Mouse (Mus musculus): Measurements from ENCODE around the gene Pitpnc1. TPM values are rescaled to one million over a fixed set of nuclear protein-coding genes. Genes with fewer than 3 reads are reported as not detected.

Pitpnc1 gene
- total RNA-seq, 2 experiments from 2014 or later: 51.2 to 54.5 TPM

GRCm38 (mm10) chr11:107317653-107318281 is 152.7 kb downstream of the Pitpnc1 start:
- no peak for DNase-seq (ENCODE audit: low spot score in 2 of 2)

GRCm38 (mm10) chr11:107315475-107315874 is 155.0 kb downstream of the Pitpnc1 start:
- intact Hi-C loops (cut with DNase I): no loop called here
- DNase-seq (ENCODE audit: low spot score in 2 of 2): no peak

More at GRCm38 (mm10) chr11:107317653-107318281, 152.7 kb downstream of the Pitpnc1 start:
- intact Hi-C loops (cut with DNase I): no loop called here

GRCm38 (mm10) chr11:107310338-107311121 is 160.0 kb downstream of the Pitpnc1 start:
- DNase-seq (ENCODE audit: low spot score in 2 of 2): peak; percentile 37 to 52
- intact Hi-C loops (cut with DNase I): no loop called here

- intact Hi-C loops (cut with DNase I): no loop called here
- DNase-seq (ENCODE audit: low spot score in 2 of 2): no peak
Observed at GRCm38 (mm10) chr11:107306170-107306569, 164.3 kb downstream of the Pitpnc1 start.

- peak in 1 of 2 experiments; percentile 24 for DNase-seq (ENCODE audit: low spot score in 2 of 2)
- intact Hi-C loops (cut with DNase I): no loop called here
Observed at GRCm38 (mm10) chr11:107302141-107302540, 168.4 kb downstream of the Pitpnc1 start.

- intact Hi-C loops (cut with DNase I): no loop called here
- DNase-seq (ENCODE audit: low spot score in 2 of 2): no peak
Observed at GRCm38 (mm10) chr11:107300235-107300634, 170.3 kb downstream of the Pitpnc1 start.

GRCm38 (mm10) chr11:107299511-107300120 is 170.9 kb downstream of the Pitpnc1 start:
- intact Hi-C loops (cut with DNase I): no loop called here
- no peak for DNase-seq (ENCODE audit: low spot score in 2 of 2)

- intact Hi-C loops (cut with DNase I): no loop called here
- DNase-seq (ENCODE audit: low spot score in 2 of 2): no peak
Observed at GRCm38 (mm10) chr11:107296176-107296575, 174.3 kb downstream of the Pitpnc1 start.

- no peak for DNase-seq (ENCODE audit: low spot score in 2 of 2)
- intact Hi-C loops (cut with DNase I): no loop called here
Observed at GRCm38 (mm10) chr11:107292036-107292435, 178.5 kb downstream of the Pitpnc1 start.

GRCm38 (mm10) chr11:107288186-107288563 is 182.3 kb downstream of the Pitpnc1 start:
- DNase-seq (ENCODE audit: low spot score in 2 of 2): no peak
- intact Hi-C loops (cut with DNase I): no loop called here

GRCm38 (mm10) chr11:107287215-107288185 is 183.0 kb downstream of the Pitpnc1 start:
- intact Hi-C loops (cut with DNase I): no loop called here
- no peak for DNase-seq (ENCODE audit: low spot score in 2 of 2)

GRCm38 (mm10) chr11:107285731-107286130 is 184.8 kb downstream of the Pitpnc1 start:
- DNase-seq (ENCODE audit: low spot score in 2 of 2): no peak
- intact Hi-C loops (cut with DNase I): no loop called here

GRCm38 (mm10) chr11:107283632-107284031 is 186.9 kb downstream of the Pitpnc1 start:
- intact Hi-C loops (cut with DNase I): no loop called here
- DNase-seq (ENCODE audit: low spot score in 2 of 2): no peak

- DNase-seq (ENCODE audit: low spot score in 2 of 2): peak; percentile 27 to 45
- intact Hi-C loops (cut with DNase I): no loop called here
Observed at GRCm38 (mm10) chr11:107282481-107282880, 188.0 kb downstream of the Pitpnc1 start.

- no peak for DNase-seq (ENCODE audit: low spot score in 2 of 2)
- intact Hi-C loops (cut with DNase I): no loop called here
Observed at GRCm38 (mm10) chr11:107279258-107279657, 191.2 kb downstream of the Pitpnc1 start.

- no peak for DNase-seq (ENCODE audit: low spot score in 2 of 2)
- intact Hi-C loops (cut with DNase I): loop anchor here (2.0 kb wide), 1 partner anchor 192 kb away; no protein-coding TSS in a partner anchor
Observed at GRCm38 (mm10) chr11:107276898-107277297, 193.6 kb downstream of the Pitpnc1 start.

- no peak for DNase-seq (ENCODE audit: low spot score in 2 of 2)
- intact Hi-C loops (cut with DNase I): loop anchor here (2.0 kb wide), 1 partner anchor 192 kb away; no protein-coding TSS in a partner anchor
Observed at GRCm38 (mm10) chr11:107276337-107276736, 194.2 kb downstream of the Pitpnc1 start.

- intact Hi-C loops (cut with DNase I): loop anchor here (2.0 kb wide), 1 partner anchor 193 kb away; no protein-coding TSS in a partner anchor
- no peak for DNase-seq (ENCODE audit: low spot score in 2 of 2)
Observed at GRCm38 (mm10) chr11:107275902-107276301, 194.6 kb downstream of the Pitpnc1 start.

GRCm38 (mm10) chr11:107274206-107274605 is 196.3 kb downstream of the Pitpnc1 start:
- no peak for DNase-seq (ENCODE audit: low spot score in 2 of 2)
- intact Hi-C loops (cut with DNase I): no loop called here

Data from left cerebral cortex, postnatal 36 days (tissue).